Mouse (Mus musculus) ES-E14 (cell line): ENCODE results near the gene Ncam1. TPM values are rescaled to one million over a fixed set of nuclear protein-coding genes. Genes with fewer than 3 reads are reported as not detected.

Experiments
- DNase-seq: peaks from one replicate; pipeline ENCODE4 v3.0.0-alpha.2; 2013; ENCODE audit warnings: low read depth, low spot score
- H3K27ac ChIP-seq: 2 replicates; pipeline ENCODE4 v1.5.1; 2012; ENCODE audit warnings: low read depth, mild to moderate bottlenecking, low read length, moderate library complexity, mixed read lengths; ENCODE audit not compliant: poor library complexity, insufficient read depth, severe bottlenecking
- H3K36me3 ChIP-seq: 2 replicates; pipeline ENCODE4 v1.6.1; 2012; ENCODE audit warnings: mild to moderate bottlenecking, low read length, moderate library complexity, mixed read lengths; ENCODE audit not compliant: control insufficient read depth, poor library complexity, insufficient read depth, severe bottlenecking
- H3K4me1 ChIP-seq, 2 experiments: fragments of 150-350 bp in 1 of 2; sonication (generic) in 1 of 2; 2 replicates each; pipeline ENCODE4 v1.6.1; 2012; ENCODE audit warnings: low read length in 2 of 2, mild to moderate bottlenecking in 1 of 2, mixed read lengths in 1 of 2; ENCODE audit not compliant: control insufficient read depth in 2 of 2, insufficient read depth in 2 of 2, poor library complexity in 1 of 2
- H3K4me3 ChIP-seq, 2 experiments: fragments of 150-350 bp in 1 of 2; sonication (generic) in 1 of 2; 2 replicates each; pipeline ENCODE4 v1.5.1; 2012; ENCODE audit warnings: low read length in 2 of 2, low read depth in 1 of 2, mild to moderate bottlenecking in 1 of 2, mixed read lengths in 1 of 2; ENCODE audit not compliant: insufficient read depth in 1 of 2, poor library complexity in 1 of 2, severe bottlenecking in 1 of 2
- H3K9ac ChIP-seq: 2 replicates; pipeline ENCODE4 v1.6.1; 2012; ENCODE audit warnings: low read depth, mild to moderate bottlenecking, low read length, mixed read lengths; ENCODE audit not compliant: poor library complexity, insufficient read depth, severe bottlenecking
- H3K9me3 ChIP-seq: fragments of 150-350 bp; sonication (generic); 2 replicates; pipeline ENCODE4 v1.6.1; 2012; ENCODE audit warnings: low read depth, mild to moderate bottlenecking, low read length; ENCODE audit not compliant: control insufficient read depth, insufficient read depth
- CHD2 ChIP-seq: IDR thresholded peaks from 2 replicates; pipeline ENCODE4 v1.6.1; 2014; ENCODE audit warnings: mild to moderate bottlenecking, low read depth, low read length, inconsistent platforms
- HCFC1 ChIP-seq: IDR thresholded peaks from 2 replicates; pipeline ENCODE4 v1.6.1; 2012; ENCODE audit warnings: low read length, inconsistent platforms, borderline replicate concordance; ENCODE audit not compliant: insufficient read depth
- MAFK ChIP-seq: IDR thresholded peaks from 2 replicates; pipeline ENCODE4 v1.6.1; 2014; ENCODE audit warnings: mild to moderate bottlenecking, low read depth, low read length, inconsistent platforms; ENCODE audit not compliant: insufficient read depth
- ZC3H11A ChIP-seq: IDR thresholded peaks from 2 replicates; pipeline ENCODE4 v1.6.1; 2012; ENCODE audit warnings: low read depth, mild to moderate bottlenecking, inconsistent platforms, low read length, borderline replicate concordance
- ZNF384 ChIP-seq: IDR thresholded peaks from 2 replicates; pipeline ENCODE4 v1.6.1; 2012; ENCODE audit warnings: low read depth, low read length, inconsistent platforms
- in situ Hi-C, 2 experiments: fragments of 600-800 bp; cut with MboI; formaldehyde crosslinking; loops; one replicate each; pipeline ENCODE4 v1.15.1; 2025; ENCODE audit warnings: low sequenced_read_pairs in 2 of 2, inconsistent platforms in 1 of 2; ENCODE audit not compliant: unreplicated experiment in 2 of 2
- total RNA-seq: library from RNA; depleted of rRNA; stranded (reverse); fragments of 300-350 nt; gene quantifications from 2 replicates; pipeline ENCODE4 v1.2.3, GENCODE M21; 2012; rRNA removed

Ncam1 gene
- total RNA-seq = 36.8 and 41.2 TPM in 2 replicates

DNA sequence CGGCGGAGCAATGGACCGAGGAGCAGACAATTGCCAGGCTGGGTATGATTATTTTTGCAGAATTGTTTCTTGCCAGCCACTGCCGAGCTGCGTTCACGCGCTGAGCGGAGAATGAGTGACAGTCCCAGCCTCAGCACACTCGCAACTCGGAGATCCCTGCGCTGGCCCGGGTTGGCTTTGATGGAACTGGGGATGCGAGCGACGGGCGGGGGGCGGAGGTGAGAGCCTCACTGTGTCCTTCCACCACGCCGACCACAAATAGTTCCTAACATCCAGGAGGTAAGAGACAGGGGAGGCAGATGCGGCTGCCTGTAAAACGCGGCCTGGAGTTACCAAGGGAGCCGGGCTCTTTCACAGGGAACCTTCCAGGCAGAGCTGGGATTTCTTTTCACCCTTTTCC, at the start of gene Ncam1:
Gene Ncam1, minus strand, starts transcription at position 120 of the 400 bp plus-strand sequence.
- 0 out of 2 replicates have a peak, but pooled peaks have one; percentile 61 for TF ChIP-seq HCFC1
- peak; percentile 87 for TF ChIP-seq CHD2
- no peak for TF ChIP-seq ZC3H11A
- TF ChIP-seq ZNF384 = no peak
- no peak for TF ChIP-seq MAFK
- DNase-seq = peak; percentile 98
- Histone ChIP-seq H3K4me3 (peak within 1 kb of the TSS; percentile 71 to 74), H3K27ac (no peak within 1 kb of the TSS), H3K9me3 (no peaks in the 10 kb centered on the region), H3K36me3 (no peaks in the 10 kb centered on the region), H3K9ac (peak within 1 kb of the TSS; percentile 44), H3K4me1 (peaks cover 4 to 5% of the 10 kb centered on the region in 2 experiments; a peak in 1 of 4 replicates)
- in situ Hi-C loops = no loop called here

DNA sequence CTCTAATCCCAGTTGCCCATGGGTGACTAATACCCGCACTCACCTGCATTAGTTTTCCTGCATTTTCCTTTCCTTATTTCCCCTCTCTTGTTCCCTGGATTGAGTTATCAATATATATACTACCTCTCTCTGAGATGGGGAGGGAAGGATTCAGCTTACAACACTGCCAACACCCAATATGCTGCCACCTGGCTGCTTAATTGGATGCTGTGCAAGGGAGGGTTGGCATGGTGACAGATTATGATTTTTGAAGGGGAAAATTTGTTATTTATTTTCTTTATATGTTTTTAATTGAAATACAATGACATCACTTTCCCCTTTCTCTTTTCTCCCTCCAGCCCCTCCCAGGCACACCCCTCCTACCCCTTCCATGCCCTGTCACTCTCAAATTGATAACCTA, 35.3 kb upstream of the Ncam1 start:
- H3K9ac ChIP-seq = no peak overlapping the region
- no peaks in the 10 kb centered on the region for H3K9me3 ChIP-seq
- TF ChIP-seq CHD2 (no peak), ZNF384 (no peak), MAFK (no peak), ZC3H11A (no peak), HCFC1 (no peak)
- H3K36me3 ChIP-seq = no peaks in the 10 kb centered on the region
- no peaks in the 10 kb centered on the region for H3K4me1 ChIP-seq
- no peak overlapping the region for H3K27ac ChIP-seq
- H3K4me3 ChIP-seq = no peak overlapping the region
- in situ Hi-C loops = no loop called here
- DNase-seq = no peak

DNA sequence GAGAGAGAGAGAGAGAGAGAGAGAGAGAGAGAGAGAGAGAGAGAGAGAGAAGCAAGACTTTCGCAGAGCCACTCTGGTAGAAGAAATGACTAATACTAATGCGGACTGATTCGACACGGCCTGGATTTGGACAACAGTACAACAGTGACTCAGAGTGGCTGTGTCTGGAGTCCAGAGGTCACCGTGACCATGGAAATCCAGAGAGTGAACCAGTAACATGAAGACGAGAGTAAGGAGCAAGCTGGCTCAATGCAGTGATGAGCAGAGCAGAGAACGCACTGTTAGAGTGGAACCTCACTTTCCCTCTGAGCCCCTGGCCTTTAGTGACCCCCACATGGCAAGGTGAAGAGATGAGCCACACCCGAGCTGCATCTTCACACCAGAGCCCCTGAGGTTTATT, 28.9 kb upstream of the Ncam1 start:
- H3K9ac ChIP-seq = no peak overlapping the region
- no peak overlapping the region for H3K27ac ChIP-seq
- no peak overlapping the region for H3K4me3 ChIP-seq
- H3K36me3 ChIP-seq = no peaks in the 10 kb centered on the region
- no peaks in the 10 kb centered on the region for H3K9me3 ChIP-seq
- DNase-seq = no peak
- no peak for TF ChIP-seq MAFK
- TF ChIP-seq ZC3H11A = no peak
- no peak for TF ChIP-seq CHD2
- no peak for TF ChIP-seq HCFC1
- no peak for TF ChIP-seq ZNF384
- no peaks in the 10 kb centered on the region for H3K4me1 ChIP-seq
- in situ Hi-C loops = no loop called here

DNA sequence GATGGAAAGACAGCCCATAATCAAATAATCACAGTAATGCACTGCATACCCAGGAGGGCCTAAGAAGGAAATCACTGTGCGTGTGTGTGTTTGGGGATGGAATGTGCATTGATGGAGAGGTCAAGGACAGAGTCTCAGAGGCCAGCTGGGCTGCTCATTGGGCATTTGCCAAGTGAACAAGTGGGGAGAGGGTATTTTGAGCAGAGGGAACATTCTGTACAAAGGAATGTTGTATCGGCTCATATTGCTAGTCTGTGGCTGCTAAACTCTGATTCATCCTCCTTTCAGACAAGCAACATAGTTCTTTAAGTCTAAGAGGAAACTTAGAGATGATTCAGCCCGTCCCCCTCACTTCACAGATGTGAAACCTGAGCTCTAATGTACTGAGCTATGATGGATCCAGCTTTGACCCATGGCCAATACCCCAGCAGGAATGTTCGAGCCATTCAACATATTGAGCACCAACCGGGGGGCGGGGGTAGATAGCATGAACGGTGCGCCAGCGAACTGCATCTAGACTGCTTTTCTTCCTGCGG, 17.5 kb upstream of the Ncam1 start:
- in situ Hi-C loops = no loop called here
- no peak overlapping the region for H3K4me3 ChIP-seq
- no peaks in the 10 kb centered on the region for H3K36me3 ChIP-seq
- TF ChIP-seq ZNF384 (no peak), ZC3H11A (no peak), MAFK (no peak), CHD2 (no peak), HCFC1 (no peak)
- H3K9ac ChIP-seq = no peak overlapping the region
- H3K27ac ChIP-seq = no peak overlapping the region
- no peaks in the 10 kb centered on the region for H3K4me1 ChIP-seq
- no peaks in the 10 kb centered on the region for H3K9me3 ChIP-seq
- no peak for DNase-seq

DNA sequence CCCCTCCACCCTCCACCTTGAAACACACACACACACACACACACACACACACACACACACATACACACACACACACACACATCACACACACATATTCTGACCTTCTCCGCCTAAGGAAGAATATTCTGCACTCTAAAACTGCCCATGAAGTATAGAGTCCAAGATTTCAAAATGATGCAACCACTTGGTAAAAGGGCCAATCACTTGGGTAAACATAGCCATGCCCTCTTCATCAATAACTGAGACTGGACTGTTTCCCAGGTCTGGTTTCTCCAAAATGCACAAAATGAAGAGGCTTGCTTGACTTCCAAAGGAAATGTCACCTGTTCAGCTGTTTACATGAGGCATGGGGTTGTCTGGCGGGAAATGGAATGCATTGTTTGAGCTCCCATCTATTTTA, 15.7 kb upstream of the Ncam1 start:
- Histone ChIP-seq H3K9me3 (no peaks in the 10 kb centered on the region), H3K36me3 (no peaks in the 10 kb centered on the region), H3K9ac (no peak overlapping the region), H3K4me1 (no peaks in the 10 kb centered on the region), H3K27ac (no peak overlapping the region), H3K4me3 (no peak overlapping the region)
- in situ Hi-C loops = no loop called here
- TF ChIP-seq HCFC1 = no peak
- TF ChIP-seq ZC3H11A = no peak
- no peak for TF ChIP-seq ZNF384
- DNase-seq = no peak
